Mouse (Mus musculus) layer of hippocampus, postnatal 25 days (tissue): Measurements from ENCODE around the gene Grtp1. TPM values are rescaled to one million over a fixed set of nuclear protein-coding genes. Genes with fewer than 3 reads are reported as not detected.

Experiments used
- DNase-seq, 2 experiments: peaks; one replicate each; pipeline ENCODE4 v3.0.0; 2022; ENCODE audit warnings: mixed read lengths in 2 of 2, low spot score in 1 of 2; ENCODE audit errors: extremely low spot score in 1 of 2
- microRNA-seq, 2 experiments: library from miRNA; unstranded; fragments of <30 nt; microRNA quantifications; one replicate each; pipeline ENCODE4 v1.2.0; 2021
- total RNA-seq, 2 experiments: library from RNA; stranded (reverse); gene quantifications; 2 replicates each; pipeline ENCODE4 v1.2.3; 2021

Grtp1 gene
- total RNA-seq, 2 experiments from 2014 or later, result 5.2 TPM

GRCm38 (mm10) chr8:13124897-13125296 is 75.5 kb downstream of the Grtp1 start:
- DNase-seq, result no peak

GRCm38 (mm10) chr8:13122887-13123421 is 77.5 kb downstream of the Grtp1 start:
- DNase-seq, result no peak

Small RNA genes lying within 50 kb of the gene (microRNA-seq; reads per million reads assigned to microRNA genes)
- gene Mir1968 (12.9 to 27.6 reads per million in 2 experiments), gene Mir7065 (0 reads per million in 2 experiments)

Other genes starting within 250 kb of the Grtp1 start
- not detected for gene F7, start 174.6 kb downstream of the Grtp1 start, total RNA-seq
- not detected for gene F10, start 163.3 kb downstream of the Grtp1 start, total RNA-seq
- not detected for gene Proz, start 139.7 kb downstream of the Grtp1 start, total RNA-seq
- gene Pcid2, start 95.2 kb downstream of the Grtp1 start, total RNA-seq, result 10 to 100 TPM; 28.8 to 32.0 TPM
- gene Cul4a, start 95.0 kb downstream of the Grtp1 start, total RNA-seq, result 10 to 100 TPM; 55.8 to 64.4 TPM
- gene Lamp1, start 41.5 kb downstream of the Grtp1 start, total RNA-seq, result 100 to 1,000 TPM; 283 to 311 TPM
- 1 to 10 TPM; 1.3 to 1.4 TPM for gene Adprhl1, start 53.5 kb upstream of the Grtp1 start, total RNA-seq
- gene Dcun1d2, start 87.5 kb upstream of the Grtp1 start, total RNA-seq, result 10 to 100 TPM; 33.6 to 35.6 TPM
- gene Tmco3, start 87.6 kb upstream of the Grtp1 start, total RNA-seq, result 10 to 100 TPM; 42.7 to 49.5 TPM
- gene Tfdp1, start 138.1 kb upstream of the Grtp1 start, total RNA-seq, result 10 to 100 TPM; 67.2 to 68.9 TPM
- not detected for gene Atp4b, start 196.2 kb upstream of the Grtp1 start, total RNA-seq
- not detected for gene Grk1, start 204.5 kb upstream of the Grtp1 start, total RNA-seq
- gene Tmem255b, start 234.6 kb upstream of the Grtp1 start, total RNA-seq, result 1 to 10 TPM; 5.7 to 7.4 TPM